Mouse (Mus musculus): ENCODE measurements at regions not wholly inside any gene's neighbourhood (a gene's known extent, or its start where the extent isn't known, plus 50 kb on each side); places are given as distances from the start of the nearest gene placed in this dataset.

DNA sequence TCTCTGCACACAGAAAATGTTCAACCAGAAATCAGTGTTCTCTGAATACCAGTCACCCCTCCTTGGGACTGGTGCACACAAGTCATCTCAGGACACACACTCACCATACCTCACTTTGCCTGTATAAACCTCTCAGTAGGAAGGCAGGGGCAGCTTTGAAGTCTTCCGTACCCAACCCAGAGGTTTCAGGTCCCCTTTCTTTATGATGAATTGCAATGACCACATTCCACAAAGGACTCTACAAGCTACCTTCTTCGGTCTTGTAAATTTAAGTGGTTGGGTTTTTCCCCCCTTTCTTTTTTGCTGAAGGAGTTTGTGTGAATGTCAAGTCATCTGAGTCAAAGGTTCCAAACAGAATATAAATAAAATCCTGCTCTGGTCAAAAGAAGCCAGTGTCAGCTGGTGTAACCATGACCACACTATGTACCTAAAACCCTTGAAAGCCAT lies 76.9 kb upstream of the Far2 start:
- DNase-seq = no peak

DNA sequence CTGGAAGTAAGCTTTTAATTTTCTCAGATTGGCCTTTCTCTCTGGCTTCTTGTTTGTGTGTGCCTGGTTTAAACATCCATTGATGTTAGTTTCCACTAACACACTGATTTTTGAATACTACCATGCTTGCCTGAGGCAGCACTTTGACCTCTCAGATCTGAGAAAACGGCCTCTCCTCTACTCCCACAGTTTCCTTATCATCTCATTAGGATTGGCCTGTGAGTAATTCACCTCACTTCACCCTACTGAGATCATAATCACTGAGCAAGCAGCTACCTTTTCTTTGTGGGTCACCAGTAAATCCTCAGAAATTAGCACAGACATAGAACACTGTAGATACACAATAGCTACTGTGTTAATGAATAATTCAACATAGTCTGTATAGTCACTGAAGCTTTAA lies 74.5 kb upstream of the Far2 start:
- no peak for DNase-seq

DNA sequence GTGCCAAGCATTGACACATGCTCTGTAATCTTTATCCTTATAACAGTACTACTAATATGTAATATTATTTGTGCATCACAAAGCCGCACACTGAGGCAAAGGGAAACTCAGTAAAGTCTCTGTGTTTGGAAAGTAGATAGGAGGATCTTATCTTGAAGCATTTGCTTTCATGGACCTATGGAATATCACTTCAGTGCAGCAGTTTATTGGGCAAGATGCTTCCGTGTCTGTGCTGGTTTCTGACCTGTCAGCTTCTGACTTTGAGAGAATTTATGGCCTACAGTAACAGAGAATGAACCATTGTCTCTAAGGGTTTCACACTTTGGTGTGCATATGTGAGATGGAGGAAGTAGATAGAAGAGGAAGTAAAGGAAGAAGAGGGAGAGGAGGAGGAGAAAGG lies 74.0 kb upstream of the Far2 start:
- no peak for DNase-seq

DNA sequence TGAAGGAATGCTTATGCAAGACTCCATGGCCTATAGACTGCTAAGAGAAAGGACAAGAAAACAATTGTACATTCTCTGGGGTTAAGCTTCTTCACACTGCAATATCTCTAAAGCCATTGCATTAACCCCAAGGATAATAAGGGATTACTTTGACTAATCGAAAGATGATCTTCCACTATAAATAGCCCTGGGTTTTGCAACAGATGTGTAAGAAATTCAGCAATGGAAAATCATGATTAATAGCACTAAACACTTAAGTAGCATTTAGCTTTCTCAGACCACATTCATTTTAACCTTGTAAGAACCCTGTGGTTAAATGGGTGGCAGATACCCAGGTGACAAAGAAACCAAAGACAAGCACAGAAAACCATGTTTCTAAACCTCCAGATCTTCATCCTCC lies 71.1 kb upstream of the Far2 start:
- DNase-seq = no peak

DNA sequence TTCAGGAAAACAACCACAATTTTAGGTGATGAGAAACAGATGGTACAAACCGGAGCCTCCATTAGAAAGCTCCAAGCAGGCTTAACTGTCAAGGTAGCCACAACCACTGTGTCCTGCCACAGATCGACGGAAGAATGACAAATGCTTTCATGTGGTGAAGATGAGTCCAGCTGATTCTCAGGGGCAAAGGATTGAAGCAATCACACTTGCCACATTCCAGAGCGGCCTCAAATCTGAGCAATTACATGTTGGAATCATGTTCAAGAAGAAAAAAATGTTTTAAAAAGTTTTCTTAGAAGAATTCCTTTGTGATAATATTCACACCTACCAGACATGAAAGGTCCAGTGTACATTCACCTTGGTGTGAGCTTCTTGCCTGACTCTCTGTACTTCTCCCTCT lies 57.7 kb upstream of the Far2 start:
- DNase-seq = no peak
